Mouse (Mus musculus) lung, embryonic 16.5 days (tissue): ENCODE data around the gene Trim14. TPM values are rescaled to one million over a fixed set of nuclear protein-coding genes. Genes with fewer than 3 reads are reported as not detected.

Experiments
- ATAC-seq: fragments of 200-750 bp; cut with Nextera tagmentation; 2 replicates; pipeline ENCODE4 v1.8.0; 2017; ENCODE audit warnings: low read depth, mild to moderate bottlenecking, moderate library complexity
- H3K27ac ChIP-seq: fragments of 300-500 bp; sonication (generic); 2 replicates; pipeline ENCODE4 v1.5.1; 2014; ENCODE audit warnings: mild to moderate bottlenecking, control low read depth, low read length
- H3K27me3 ChIP-seq: fragments of 300-500 bp; sonication (generic); 2 replicates; pipeline ENCODE4 v1.6.1; 2014; ENCODE audit warnings: low read depth, low read length, mixed read lengths; ENCODE audit not compliant: control insufficient read depth, insufficient read depth
- H3K36me3 ChIP-seq: fragments of 300-500 bp; sonication (generic); 2 replicates; pipeline ENCODE4 v1.6.1; 2014; ENCODE audit warnings: low read length; ENCODE audit not compliant: control insufficient read depth, insufficient read depth
- H3K4me1 ChIP-seq: fragments of 300-500 bp; sonication (generic); replicated peaks from 2 replicates; pipeline ENCODE4 v1.6.1; 2014; ENCODE audit warnings: low read length, mixed read lengths; ENCODE audit not compliant: control insufficient read depth, insufficient read depth
- H3K4me2 ChIP-seq: fragments of 300-500 bp; sonication (generic); 2 replicates; pipeline ENCODE4 v1.6.1; 2014; ENCODE audit warnings: low read depth, low read length, control low read depth
- H3K4me3 ChIP-seq: fragments of 300-500 bp; sonication (generic); 2 replicates; pipeline ENCODE4 v1.5.1; 2014; ENCODE audit warnings: mild to moderate bottlenecking, low read length, control low read depth
- H3K9ac ChIP-seq: fragments of 300-500 bp; sonication (generic); 2 replicates; pipeline ENCODE4 v1.6.1; 2014; ENCODE audit warnings: low read length, control low read depth
- H3K9me3 ChIP-seq: fragments of 300-500 bp; sonication (generic); 2 replicates; pipeline ENCODE4 v1.6.1; 2016; ENCODE audit warnings: low read length; ENCODE audit not compliant: control insufficient read depth
- WGBS: fragments of 180-500 bp; shearing (Covaris S2); extraction: QIAGEN DNeasy Blood & Tissue Kit; methylation state at CpG from one replicate; pipeline ENCODE4 v1.1.7; 2014; 5-methylcytosine and 5-hydroxymethylcytosine counted together
- polyA plus RNA-seq: library from polyadenylated mRNA; unstranded; fragments of >200 nt; fragmentation: Nextera tagmentation; extraction: Ambion mirVana; gene quantifications from 2 replicates; pipeline ENCODE4 v1.2.1, GENCODE M21; 2015

Gene Trim14
- polyA plus RNA-seq, 1 experiment from 2014 or later = 3.4 TPM

- Histone ChIP-seq H3K27ac (no peak overlapping the region), H3K9ac (no peak overlapping the region), H3K4me2 (no peak overlapping the region), H3K9me3 (no peaks in the 10 kb centered on the region), H3K4me3 (no peak overlapping the region), H3K27me3 (no peaks in the 10 kb centered on the region), H3K36me3 (no peaks in the 10 kb centered on the region), H3K4me1 (no peaks in the 10 kb centered on the region; the same call in 1 of the 2 replicates)
- no peak for ATAC-seq
- 26% methylated on average over 9 of the region's 9 CpGs for WGBS
These were observed 90.5 kb downstream of the Trim14 start for GRCm38 (mm10) chr4:46445237-46445945.

Other genes with a start within 250 kb of the Trim14 start
- gene Foxe1, start 192.5 kb downstream of the Trim14 start, polyA plus RNA-seq = not detected in 2 replicates
- gene Trmo, start 146.7 kb downstream of the Trim14 start, polyA plus RNA-seq = 10.8 and 12.2 TPM in 2 replicates
- 1.1 and 4.3 TPM in 2 replicates for gene Hemgn, start 122.6 kb downstream of the Trim14 start, polyA plus RNA-seq
- gene Anp32b, start 85.2 kb downstream of the Trim14 start, polyA plus RNA-seq = 213 and 244 TPM in 2 replicates
- 75.8 and 77.0 TPM in 2 replicates for gene Nans, start 46.9 kb downstream of the Trim14 start, polyA plus RNA-seq
- 5.2 TPM in 2 replicates for gene Coro2a, start 66.1 kb upstream of the Trim14 start, polyA plus RNA-seq
- gene Tbc1d2, start 114.1 kb upstream of the Trim14 start, polyA plus RNA-seq = 4.2 and 4.3 TPM in 2 replicates